Mouse (Mus musculus): Measurements from ENCODE around the gene Mast1. TPM values are rescaled to one million over a fixed set of nuclear protein-coding genes. Genes with fewer than 3 reads are reported as not detected.

Gene Mast1
- polyA plus RNA-seq, 1 experiment: 166 TPM

DNA sequence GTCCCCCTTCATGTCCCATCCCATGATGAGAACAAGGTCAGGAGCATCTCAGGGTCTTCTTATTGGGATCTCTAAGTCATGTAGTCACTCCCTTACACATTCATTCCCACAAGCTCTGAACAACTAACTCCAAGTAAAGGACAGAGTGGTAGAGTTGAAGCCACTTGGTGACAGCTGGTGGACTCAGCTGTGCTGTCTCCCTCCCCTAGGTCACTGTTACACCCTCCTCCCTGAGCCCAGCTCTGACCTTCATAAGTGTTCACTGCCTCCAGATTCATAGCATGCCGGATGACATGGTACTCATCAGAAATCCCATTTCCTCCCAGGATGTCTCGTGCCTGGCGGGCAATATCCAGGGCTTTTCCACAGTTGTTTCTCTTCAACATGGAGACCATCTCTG is 48.9 kb downstream of the Mast1 start:
- no peak for TF ChIP-seq POLR2A (IDR thresholded peaks at IDR 0.05; ENCODE audit: borderline replicate concordance, extremely low read depth, insufficient read depth, insufficient read length, poor library complexity, severe bottlenecking)
- DNase-seq (ENCODE audit: low read depth): no peak

DNA sequence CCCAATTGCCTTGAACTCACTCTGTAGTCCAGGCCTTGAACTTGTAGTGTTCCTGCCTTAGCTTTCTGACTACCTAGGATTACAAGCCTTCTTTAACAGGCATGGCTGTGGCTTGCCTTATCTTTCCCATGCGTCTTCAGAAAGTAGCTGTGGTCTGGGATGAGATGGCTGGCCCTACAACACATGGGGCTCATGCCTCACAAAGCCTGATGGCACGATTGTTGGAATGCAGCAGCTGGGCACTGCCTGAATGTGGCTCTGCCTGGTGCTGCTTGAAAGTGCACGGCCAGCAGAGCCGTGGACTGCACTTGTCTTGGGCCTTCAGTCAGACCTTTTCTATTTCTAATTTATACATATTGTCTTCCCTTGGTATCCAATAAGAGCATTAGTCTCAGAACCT is 52.4 kb downstream of the Mast1 start:
- no peak for TF ChIP-seq CTCF (IDR thresholded peaks at IDR 0.05; ENCODE audit: borderline replicate concordance, extremely low read depth, insufficient read depth, insufficient read length)
- TF ChIP-seq POLR2A (IDR thresholded peaks at IDR 0.05; ENCODE audit: borderline replicate concordance, extremely low read depth, insufficient read depth, insufficient read length, poor library complexity, severe bottlenecking): no peak
- DNase-seq (ENCODE audit: low read depth): no peak

DNA sequence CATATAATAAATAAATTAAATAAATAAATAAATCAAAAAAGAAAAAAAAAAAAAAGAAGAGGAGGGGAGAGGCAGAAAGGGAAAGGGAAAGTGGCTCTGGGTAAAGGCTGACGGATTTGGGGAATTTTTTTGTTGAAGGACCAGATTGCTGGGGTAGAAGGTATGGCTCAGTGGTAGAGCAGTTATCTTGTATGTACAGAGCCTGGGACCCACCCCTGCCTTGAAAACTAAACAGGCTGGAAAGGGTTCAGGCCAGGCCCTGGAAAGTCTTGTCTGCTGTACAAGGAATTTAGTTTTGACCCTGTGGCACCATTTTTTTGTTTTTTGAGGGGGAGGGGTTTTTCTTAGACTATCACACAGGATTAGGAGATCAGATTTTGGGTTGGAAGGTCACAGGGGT is 58.2 kb downstream of the Mast1 start:
- no peak for DNase-seq (ENCODE audit: low read depth)
- TF ChIP-seq POLR2A (IDR thresholded peaks at IDR 0.05; ENCODE audit: borderline replicate concordance, extremely low read depth, insufficient read depth, insufficient read length, poor library complexity, severe bottlenecking) (no peak), CTCF (IDR thresholded peaks at IDR 0.05; ENCODE audit: borderline replicate concordance, extremely low read depth, insufficient read depth, insufficient read length) (no peak)

DNA sequence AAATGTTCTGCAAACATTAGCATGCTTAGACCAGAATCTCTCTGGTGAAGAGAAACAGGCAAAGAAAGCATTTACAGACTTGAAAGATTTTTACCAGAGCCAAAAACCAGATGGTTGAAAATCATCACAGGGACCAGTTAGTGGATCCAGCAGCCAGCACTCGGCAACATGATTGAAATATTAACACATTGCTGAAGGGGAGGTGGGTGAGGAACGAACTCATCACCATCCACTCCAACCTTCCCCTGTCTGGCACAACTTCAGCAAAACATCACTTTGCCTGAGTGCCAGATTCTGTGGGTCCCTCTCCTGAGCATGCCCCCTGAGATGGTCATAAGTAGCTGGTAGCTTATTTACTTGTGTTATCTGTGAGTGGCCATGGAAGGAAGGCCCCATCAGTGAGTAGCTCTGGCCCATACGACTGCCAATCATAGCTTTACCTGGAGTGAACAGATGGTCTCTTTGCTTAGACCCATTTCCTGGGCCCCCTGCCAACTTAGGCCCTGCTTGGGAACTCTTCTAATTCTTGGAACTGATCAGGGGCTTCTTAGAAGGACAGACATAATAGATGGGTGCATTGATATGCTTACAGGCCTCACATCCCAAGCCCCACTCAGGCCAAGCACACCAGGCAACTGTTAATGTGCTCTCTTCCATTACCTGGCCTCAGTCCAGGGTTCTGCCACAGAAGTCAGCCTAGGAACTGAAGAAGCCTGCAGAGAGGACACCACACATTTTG is 59.7 kb downstream of the Mast1 start:
- DNase-seq (ENCODE audit: low read depth): peak; percentile 81
- TF ChIP-seq CTCF (IDR thresholded peaks at IDR 0.05; ENCODE audit: borderline replicate concordance, extremely low read depth, insufficient read depth, insufficient read length) (no peak), POLR2A (IDR thresholded peaks at IDR 0.05; ENCODE audit: borderline replicate concordance, extremely low read depth, insufficient read depth, insufficient read length, poor library complexity, severe bottlenecking) (no peak)

DNA sequence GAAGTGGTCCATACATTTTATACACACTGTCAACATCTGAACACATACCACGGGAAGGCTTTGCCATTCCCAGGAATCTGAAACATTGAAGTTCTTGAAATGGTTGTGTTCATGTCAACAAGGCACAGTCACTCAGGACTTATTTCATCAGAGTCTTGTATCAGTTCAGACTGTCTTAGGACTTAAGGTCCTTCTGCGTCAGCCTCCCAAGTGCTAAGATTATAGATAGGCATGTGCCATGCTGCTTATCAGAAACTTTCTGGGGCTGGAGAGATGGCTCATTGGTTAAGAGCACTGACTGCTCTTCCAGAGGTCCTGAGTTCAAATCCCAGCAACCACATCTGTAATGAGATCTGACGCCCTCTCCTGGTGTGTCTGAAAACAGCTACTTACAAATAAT is 62.8 kb downstream of the Mast1 start:
- no peak for TF ChIP-seq POLR2A (IDR thresholded peaks at IDR 0.05; ENCODE audit: borderline replicate concordance, extremely low read depth, insufficient read depth, insufficient read length, poor library complexity, severe bottlenecking)
- no peak for TF ChIP-seq CTCF (IDR thresholded peaks at IDR 0.05; ENCODE audit: borderline replicate concordance, extremely low read depth, insufficient read depth, insufficient read length)

GRCm38 (mm10) chr8:84873016-84873415 is 64.1 kb downstream of the Mast1 start:
- TF ChIP-seq POLR2A (IDR thresholded peaks at IDR 0.05; ENCODE audit: borderline replicate concordance, extremely low read depth, insufficient read depth, insufficient read length, poor library complexity, severe bottlenecking) (no peak), CTCF (IDR thresholded peaks at IDR 0.05; ENCODE audit: borderline replicate concordance, extremely low read depth, insufficient read depth, insufficient read length) (no peak)
- DNase-seq (ENCODE audit: low read depth): no peak

More for the DNA sequence above, 62.8 kb downstream of the Mast1 start:
- DNase-seq (ENCODE audit: low read depth): no peak

DNA sequence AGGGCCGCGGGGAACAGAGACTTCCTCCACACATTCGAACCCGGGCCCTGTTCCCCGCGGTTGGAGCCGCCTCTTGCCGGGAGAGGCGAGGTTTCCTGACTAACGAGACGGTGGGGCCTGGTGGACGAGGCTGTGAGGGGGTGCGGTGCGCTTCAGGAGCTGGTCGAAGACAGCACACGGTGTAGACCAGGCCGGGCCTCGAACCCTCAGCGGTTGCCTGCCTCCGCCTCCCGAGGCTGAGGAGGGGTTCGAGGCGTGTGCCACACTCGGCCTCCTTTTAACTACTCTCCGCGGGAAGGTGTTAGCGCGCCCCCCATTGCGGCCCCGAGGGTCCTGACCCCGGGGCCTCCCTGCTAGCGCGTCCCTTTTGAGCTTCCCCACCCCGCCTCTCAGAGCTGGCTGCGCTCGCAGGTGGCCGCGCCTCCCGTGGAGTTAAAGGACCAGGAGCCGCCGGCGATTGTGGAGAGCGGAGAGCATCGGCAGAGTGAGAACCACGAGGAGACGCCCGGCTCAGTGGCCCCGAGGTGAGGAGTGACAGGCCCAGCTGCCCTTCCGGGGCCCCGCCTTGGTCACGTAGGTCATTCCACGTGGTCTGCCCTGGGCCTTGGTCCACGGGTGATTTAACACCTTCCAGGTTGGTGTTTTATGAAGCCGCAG is 64.7 kb downstream of the Mast1 start:
- peak; percentile 21 for DNase-seq (ENCODE audit: low read depth)

GRCm38 (mm10) chr8:84871376-84872308 is 65.5 kb downstream of the Mast1 start, which contains the start of gene Syce2:
Gene Syce2 (plus strand): TSS chr8:84872111.
- peak; percentile 75 for DNase-seq (ENCODE audit: low read depth)

More for the DNA sequence above, 64.7 kb downstream of the Mast1 start:
- TF ChIP-seq CTCF (IDR thresholded peaks at IDR 0.05; ENCODE audit: borderline replicate concordance, extremely low read depth, insufficient read depth, insufficient read length): no peak

More at GRCm38 (mm10) chr8:84871376-84872308, 65.5 kb downstream of the Mast1 start, which contains the start of gene Syce2:
- peak; percentile 11; the same call in 1 of the 2 replicates for TF ChIP-seq CTCF (IDR thresholded peaks at IDR 0.05; ENCODE audit: borderline replicate concordance, extremely low read depth, insufficient read depth, insufficient read length)
- no peak for TF ChIP-seq POLR2A (IDR thresholded peaks at IDR 0.05; ENCODE audit: borderline replicate concordance, extremely low read depth, insufficient read depth, insufficient read length, poor library complexity, severe bottlenecking)

Other genes starting within 250 kb of the Mast1 start
- 81.8 and 87.0 TPM in 2 replicates for gene Nacc1, start 249.5 kb downstream of the Mast1 start, polyA plus RNA-seq (2012; rRNA removed)
- 3.4 and 4.7 TPM in 2 replicates for gene Lyl1, start 235.9 kb downstream of the Mast1 start, polyA plus RNA-seq (2012; rRNA removed)
- 0.92 and 1.5 TPM in 2 replicates for gene G430095P16Rik, start 214.4 kb downstream of the Mast1 start, polyA plus RNA-seq (2012; rRNA removed)
- gene Nfix, start 137.0 kb downstream of the Mast1 start, polyA plus RNA-seq (2012; rRNA removed): 34.0 and 46.8 TPM in 2 replicates
- 8.0 and 8.9 TPM in 2 replicates for gene Dand5, start 114.5 kb downstream of the Mast1 start, polyA plus RNA-seq (2012; rRNA removed)
- 30.1 and 39.2 TPM in 2 replicates for gene Gadd45gip1, start 105.8 kb downstream of the Mast1 start, polyA plus RNA-seq (2012; rRNA removed)
- gene Rad23a, start 96.7 kb downstream of the Mast1 start, polyA plus RNA-seq (2012; rRNA removed): 63.7 and 66.0 TPM in 2 replicates
- gene Calr, start 90.4 kb downstream of the Mast1 start, polyA plus RNA-seq (2012; rRNA removed): 374 and 466 TPM in 2 replicates
- 109 and 153 TPM in 2 replicates for gene Farsa, start 80.4 kb downstream of the Mast1 start, polyA plus RNA-seq (2012; rRNA removed)
- gene Syce2, start 65.2 kb downstream of the Mast1 start, polyA plus RNA-seq (2012; rRNA removed): 15.1 and 24.2 TPM in 2 replicates
- gene Gcdh, start 43.4 kb downstream of the Mast1 start, polyA plus RNA-seq (2012; rRNA removed): 41.9 and 55.4 TPM in 2 replicates
- gene Klf1, start 35.4 kb downstream of the Mast1 start, polyA plus RNA-seq (2012; rRNA removed): 0.66 and 0.77 TPM in 2 replicates
- gene Dnase2a, start 28.8 kb downstream of the Mast1 start, polyA plus RNA-seq (2012; rRNA removed): 5.1 and 6.8 TPM in 2 replicates
- gene Rtbdn, start 9.6 kb upstream of the Mast1 start, polyA plus RNA-seq (2012; rRNA removed): 7.2 and 7.6 TPM in 2 replicates
- gene Gm49661, start 32.1 kb upstream of the Mast1 start, polyA plus RNA-seq (2012; rRNA removed): not detected in 2 replicates
- gene Prdx2, start 32.2 kb upstream of the Mast1 start, polyA plus RNA-seq (2012; rRNA removed): 756 and 915 TPM in 2 replicates
- gene Rnaseh2a, start 32.4 kb upstream of the Mast1 start, polyA plus RNA-seq (2012; rRNA removed): 41.8 and 51.3 TPM in 2 replicates
- 6.7 and 7.1 TPM in 2 replicates for gene Junb, start 41.4 kb upstream of the Mast1 start, polyA plus RNA-seq (2012; rRNA removed)
- 21.2 and 27.2 TPM in 2 replicates for gene Hook2, start 53.2 kb upstream of the Mast1 start, polyA plus RNA-seq (2012; rRNA removed)
- gene Best2, start 77.2 kb upstream of the Mast1 start, polyA plus RNA-seq (2012; rRNA removed): 0.05 and 0.06 TPM in 2 replicates
- gene Asna1, start 87.9 kb upstream of the Mast1 start, polyA plus RNA-seq (2012; rRNA removed): 224 and 279 TPM in 2 replicates
- 191 and 216 TPM in 2 replicates for gene Trir, start 89.5 kb upstream of the Mast1 start, polyA plus RNA-seq (2012; rRNA removed)
- gene Tnpo2, start 99.6 kb upstream of the Mast1 start, polyA plus RNA-seq (2012; rRNA removed): 129 and 140 TPM in 2 replicates
- gene Fbxw9, start 122.7 kb upstream of the Mast1 start, polyA plus RNA-seq (2012; rRNA removed): 102 and 128 TPM in 2 replicates
- gene Gm5741, start 130.6 kb upstream of the Mast1 start, polyA plus RNA-seq (2012; rRNA removed): 0.64 TPM in 1 of 2 replicates, not detected in the other
- 74.8 and 77.0 TPM in 2 replicates for gene Dhps, start 134.4 kb upstream of the Mast1 start, polyA plus RNA-seq (2012; rRNA removed)
- gene Wdr83os, start 143.4 kb upstream of the Mast1 start, polyA plus RNA-seq (2012; rRNA removed): 124 and 140 TPM in 2 replicates
- gene Wdr83, start 143.9 kb upstream of the Mast1 start, polyA plus RNA-seq (2012; rRNA removed): 64.9 and 86.6 TPM in 2 replicates
- 21.6 and 23.9 TPM in 2 replicates for gene Man2b1, start 145.9 kb upstream of the Mast1 start, polyA plus RNA-seq (2012; rRNA removed)
- 2.3 and 2.8 TPM in 2 replicates for gene Zfp791, start 185.7 kb upstream of the Mast1 start, polyA plus RNA-seq (2012; rRNA removed)
- gene Cks1brt, start 214.6 kb upstream of the Mast1 start, polyA plus RNA-seq (2012; rRNA removed): not detected in 2 replicates